Comparison of ENCODE assay signal across 9 mouse cellular contexts in the genomic region with DNA sequence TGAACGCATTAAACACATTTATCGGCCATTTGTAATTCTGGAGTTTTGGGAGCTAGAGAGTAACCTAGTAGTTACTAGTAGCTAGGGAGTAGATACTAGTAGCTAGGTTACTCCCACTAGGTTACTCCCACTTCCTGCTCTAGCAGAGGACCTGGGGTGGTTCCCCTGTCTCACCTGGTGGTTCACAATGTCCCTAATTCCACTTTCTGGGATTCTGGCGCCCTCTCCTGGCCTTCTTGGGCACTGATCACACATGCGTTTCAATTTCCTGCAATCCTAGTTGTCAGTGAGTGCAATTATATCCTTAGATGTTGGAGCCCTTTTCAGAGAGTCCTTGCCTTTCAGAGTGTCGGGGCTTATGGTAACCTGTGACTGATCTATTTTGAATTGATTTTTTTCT. TPM values are rescaled to one million over a fixed set of nuclear protein-coding genes. Genes with fewer than 3 reads are reported as not detected.
DNase-seq lines count a peak whose midpoint lies in the region; ATAC-seq and TF ChIP-seq lines count a peak whose summit lies in the region.
"Had no signal": no experiment of that assay in that cellular context is flagged by ENCODE, and none has a peak within 500 bp of the region (broad histone marks: within the 10 kb centered on the region; RNA-seq: fewer than 3 reads in every experiment).

No protein-coding gene starts in this region.

- no peak overlapping the region for H3K9ac ChIP-seq in forebrain, embryonic 12.5 days

- 39% methylated on average over 5 of the region's 5 CpGs for WGBS in forebrain, embryonic 10.5 days
- WGBS in forebrain, embryonic 12.5 days, result 38% methylated on average over 5 of the region's 5 CpGs
- WGBS in spleen, adult 2 months, result 35% methylated on average over 5 of the region's 5 CpGs
- 26% methylated on average over 5 of the region's 5 CpGs for WGBS in small intestine, adult 2 months

- no peak overlapping the region for H3K27ac ChIP-seq in forebrain, embryonic 10.5 days
- H3K27ac ChIP-seq in forebrain, embryonic 12.5 days, result no peak overlapping the region
- no peak overlapping the region for H3K27ac ChIP-seq in spleen, adult 2 months (ENCODE audit: insufficient read depth, low read length)
- H3K27ac ChIP-seq in small intestine, adult 2 months (ENCODE audit: insufficient read depth, low read depth, low read length), result no peak overlapping the region

- no peak for TF ChIP-seq POLR2A in spleen, adult 2 months (IDR thresholded peaks at IDR 0.05; ENCODE audit: low read depth, low read length)
- TF ChIP-seq POLR2A in small intestine, adult 2 months (IDR thresholded peaks at IDR 0.05; ENCODE audit: low read depth, low read length), result no peak

- TF ChIP-seq CTCF in spleen, adult 2 months (IDR thresholded peaks at IDR 0.05; ENCODE audit: extremely low read depth, insufficient read depth, insufficient read length, insufficient replicate concordance), result peak; percentile 30; the same call in 1 of the 2 replicates
- TF ChIP-seq CTCF in small intestine, adult 2 months (IDR thresholded peaks at IDR 0.05; ENCODE audit: extremely low read depth, insufficient read length, insufficient replicate concordance, low read depth, low read length), result peak; percentile 64; the same call in 1 of the 2 replicates

- H3K4me1 ChIP-seq in forebrain, embryonic 10.5 days, result peaks cover 18% of the 10 kb centered on the region
- H3K4me1 ChIP-seq in forebrain, embryonic 12.5 days, result peaks cover 18% of the 10 kb centered on the region
- peaks cover 7% of the 10 kb centered on the region; the same call in 1 of the 2 replicates for H3K4me1 ChIP-seq in spleen, adult 2 months (ENCODE audit: control insufficient read depth, insufficient read depth, insufficient read length)
- peaks cover 6% of the 10 kb centered on the region for H3K4me1 ChIP-seq in small intestine, adult 2 months (ENCODE audit: control insufficient read depth, insufficient read depth, insufficient read length, low read length)

- no peak for ATAC-seq in forebrain, embryonic 12.5 days (ENCODE audit: low FRiP score)

- no peaks in the 10 kb centered on the region for H3K36me3 ChIP-seq in forebrain, embryonic 10.5 days (replicated peaks)
- H3K36me3 ChIP-seq in forebrain, embryonic 12.5 days (replicated peaks), result no peaks in the 10 kb centered on the region
- no peaks in the 10 kb centered on the region for H3K36me3 ChIP-seq in spleen, adult 2 months (ENCODE audit: control insufficient read depth, insufficient read depth, low read length)
- no peaks in the 10 kb centered on the region for H3K36me3 ChIP-seq in small intestine, adult 2 months (ENCODE audit: control insufficient read depth, insufficient read depth, low read length)

- peaks cover 58% of the 10 kb centered on the region for H3K27me3 ChIP-seq in forebrain, embryonic 10.5 days (ENCODE audit: poor library complexity, severe bottlenecking)
- peaks cover 52% of the 10 kb centered on the region for H3K27me3 ChIP-seq in forebrain, embryonic 12.5 days
- peaks cover 25% of the 10 kb centered on the region for H3K27me3 ChIP-seq in spleen, adult 2 months (ENCODE audit: control insufficient read depth, insufficient read depth, low read length)
- peaks cover 41% of the 10 kb centered on the region for H3K27me3 ChIP-seq in small intestine, adult 2 months (ENCODE audit: control insufficient read depth, insufficient read depth, low read length)

- peak; percentile 26 for DNase-seq in forebrain, embryonic 10.5 days (ENCODE audit: extremely low spot score, low spot score)
- peak in 1 of 2 experiments; percentile 13 for DNase-seq in spleen, adult 2 months (ENCODE audit: low read depth in 1 of 2, low spot score in 2 of 2)
- no peak for DNase-seq in spleen, adult 12 weeks (ENCODE audit: low spot score)
- peak; percentile 53 to 73 for DNase-seq in cerebellum, postnatal 25 days
- DNase-seq in kidney, adult 8-10 months, result peak; percentile 20 to 68
- peak; percentile 28 to 40 for DNase-seq in lung, adult 18-20 months

- H3K4me3 ChIP-seq in forebrain, embryonic 10.5 days, result no peak overlapping the region
- no peak overlapping the region for H3K4me3 ChIP-seq in forebrain, embryonic 12.5 days (replicated peaks)
- no peak overlapping the region for H3K4me3 ChIP-seq in spleen, adult 2 months (ENCODE audit: extremely low read depth, insufficient read depth, insufficient read length)
- no peak overlapping the region for H3K4me3 ChIP-seq in small intestine, adult 2 months (ENCODE audit: low read depth, low read length)

- peaks cover 15% of the 10 kb centered on the region for H3K9me3 ChIP-seq in forebrain, embryonic 10.5 days
- H3K9me3 ChIP-seq in forebrain, embryonic 12.5 days, result no peaks in the 10 kb centered on the region

- H3K4me2 ChIP-seq in forebrain, embryonic 12.5 days, result no peak overlapping the region

RNA-seq across cellular contexts. Expression of a gene that starts 2.7 kb away (rescaled TPM):
- polyA plus RNA-seq in forebrain, embryonic 10.5 days (2016; fragmentation: Nextera tagmentation; extraction: Ambion mirVana), result 0.15 and 0.20 TPM in 2 replicates
- 2.7 and 3.1 TPM in 2 replicates for polyA plus RNA-seq in forebrain, embryonic 12.5 days (2016; fragmentation: Nextera tagmentation; extraction: Ambion mirVana)
- not detected in 2 replicates for polyA plus RNA-seq in spleen, adult 2 months (2012; rRNA removed)
- 0.03 and 0.06 TPM in 2 replicates for polyA plus RNA-seq in small intestine, adult 2 months (2012; rRNA removed)
- polyA plus RNA-seq: heart, embryonic 16.5 days had no signal

RNA-seq across cellular contexts. Expression of a gene that starts 42.5 kb away (rescaled TPM):
- 28.0 and 29.7 TPM in 2 replicates for polyA plus RNA-seq in forebrain, embryonic 10.5 days (2016; fragmentation: Nextera tagmentation; extraction: Ambion mirVana)
- polyA plus RNA-seq in forebrain, embryonic 12.5 days (2016; fragmentation: Nextera tagmentation; extraction: Ambion mirVana), result 46.9 and 52.5 TPM in 2 replicates
- polyA plus RNA-seq in spleen, adult 2 months (2012; rRNA removed), result 5.0 and 5.2 TPM in 2 replicates
- 1.8 and 2.1 TPM in 2 replicates for polyA plus RNA-seq in small intestine, adult 2 months (2012; rRNA removed)

RNA-seq across cellular contexts. Expression of a gene that starts 42.6 kb away (rescaled TPM):
- polyA plus RNA-seq in forebrain, embryonic 10.5 days (2016; fragmentation: Nextera tagmentation; extraction: Ambion mirVana), result 57.8 and 58.3 TPM in 2 replicates
- 49.3 and 53.3 TPM in 2 replicates for polyA plus RNA-seq in forebrain, embryonic 12.5 days (2016; fragmentation: Nextera tagmentation; extraction: Ambion mirVana)
- 11.7 and 14.0 TPM in 2 replicates for polyA plus RNA-seq in spleen, adult 2 months (2012; rRNA removed)
- 2.5 and 5.1 TPM in 2 replicates for polyA plus RNA-seq in small intestine, adult 2 months (2012; rRNA removed)
